Mouse (Mus musculus) cerebellum, adult 2 months (tissue): ENCODE data around the gene Ina.

ENCODE experiments used
- CTCF ChIP-seq: fragments of 200-500 bp; IDR thresholded peaks from 2 replicates; pipeline ENCODE4 v1.5.1; 2011; ENCODE audit warnings: low read depth, mild to moderate bottlenecking, control low read depth, low read length, moderate library complexity, borderline replicate concordance; ENCODE audit not compliant: insufficient read depth
- POLR2A ChIP-seq: fragments of 200-500 bp; IDR thresholded peaks from 2 replicates; pipeline ENCODE4 v1.6.1; 2011; ENCODE audit warnings: low read length, control low read depth, borderline replicate concordance; ENCODE audit not compliant: insufficient read depth

DNA sequence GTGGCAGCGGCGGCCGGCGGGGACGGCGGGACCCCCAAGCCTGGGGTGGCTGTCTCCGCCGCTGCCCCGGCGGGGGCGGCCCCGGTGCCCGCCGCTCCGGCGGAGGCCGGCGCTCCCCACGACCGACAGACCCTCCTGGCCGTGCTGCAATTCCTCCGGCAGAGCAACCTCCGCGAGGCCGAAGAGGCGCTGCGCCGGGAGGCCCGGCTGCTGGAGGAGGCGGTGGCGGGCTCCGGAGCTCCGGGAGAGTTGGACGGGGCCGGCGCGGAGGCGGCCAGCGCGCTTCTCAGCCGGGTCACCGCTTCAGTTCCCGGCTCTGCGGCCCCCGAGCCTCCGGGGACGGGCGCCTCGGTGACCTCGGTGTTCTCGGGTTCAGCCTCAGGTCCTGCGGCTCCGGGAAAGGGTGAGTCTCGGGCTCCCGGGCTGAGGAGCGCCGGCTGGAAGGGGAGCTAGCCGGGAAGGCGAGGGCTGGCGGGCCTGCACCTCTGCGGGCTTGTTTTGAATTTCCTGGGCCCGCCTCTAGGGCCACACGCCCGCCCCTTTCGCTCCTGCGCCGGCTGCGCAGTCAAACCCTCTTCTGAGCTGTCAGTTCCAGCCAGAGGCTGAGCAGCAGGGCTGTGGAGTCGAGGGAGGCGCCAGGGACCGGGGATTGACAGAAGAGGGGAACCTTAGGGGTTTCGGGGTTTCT, 53.6 kb downstream of the Ina start:
- TF ChIP-seq CTCF (no peak), POLR2A (peak; percentile 30; the same call in 1 of the 2 replicates)
